Comparison of ENCODE assay signal across 8 mouse cellular contexts in the genomic region with DNA sequence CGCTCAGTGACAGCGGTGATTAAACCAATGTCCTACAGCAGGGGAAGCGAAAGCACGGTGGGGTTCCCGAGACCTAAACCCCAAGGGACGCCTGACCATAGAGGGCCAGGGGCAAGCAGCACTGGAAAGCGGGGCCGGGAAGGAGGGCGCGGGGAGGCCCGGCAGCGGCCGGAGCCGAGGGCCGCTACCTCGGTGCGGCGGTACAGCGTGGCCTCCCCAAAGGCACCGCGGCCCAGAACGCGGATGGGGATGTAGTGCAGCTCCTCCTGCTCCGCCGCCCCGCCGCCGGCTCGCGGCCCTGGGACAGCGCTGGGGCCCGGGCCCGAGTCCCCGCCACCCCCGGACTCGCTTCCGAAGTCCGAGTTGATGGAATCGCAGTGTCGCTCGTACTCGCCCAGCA. TPM values are rescaled to one million over a fixed set of nuclear protein-coding genes. Genes with fewer than 3 reads are reported as not detected.
DNase-seq lines count a peak whose midpoint lies in the region; ATAC-seq and TF ChIP-seq lines count a peak whose summit lies in the region.

No protein-coding gene starts in this region.

- peaks cover 22% of the 10 kb centered on the region for H3K4me1 ChIP-seq in heart, embryonic 15.5 days (replicated peaks)
- peaks cover 7 to 16% of the 10 kb centered on the region in 2 experiments for H3K4me1 ChIP-seq in MEL (ENCODE audit: control insufficient read depth in 1 of 2, insufficient read depth in 2 of 2, low read length in 2 of 2)
- peaks cover 26% of the 10 kb centered on the region for H3K4me1 ChIP-seq in forebrain, embryonic 13.5 days
- H3K4me1 ChIP-seq in liver, embryonic 13.5 days (replicated peaks) = peaks cover 42% of the 10 kb centered on the region
- H3K4me1 ChIP-seq in stomach, postnatal 0 days (replicated peaks; ENCODE audit: control insufficient read depth, insufficient read depth) = 0 out of 2 replicates have a peak, but pooled peaks cover 2% of the 10 kb centered on the region

- peak overlapping the region; percentile 77 for H3K4me2 ChIP-seq in heart, embryonic 15.5 days
- peak overlapping the region; percentile 78 for H3K4me2 ChIP-seq in forebrain, embryonic 13.5 days
- H3K4me2 ChIP-seq in liver, embryonic 13.5 days = peak overlapping the region; percentile 83
- peak overlapping the region; percentile 78 for H3K4me2 ChIP-seq in stomach, postnatal 0 days (replicated peaks; ENCODE audit: low read depth)

- DNase-seq in heart, postnatal 14 days = no peak
- peak; percentile 49 for DNase-seq in MEL (ENCODE audit: low read depth, low spot score)
- DNase-seq in liver, embryonic 13.5 days = no peak
- DNase-seq in stomach, postnatal 0 days (ENCODE audit: low spot score) = no peak
- no peak for DNase-seq in adrenal gland, adult 18-20 months (ENCODE audit: low spot score in 2 of 2)
- DNase-seq in layer of hippocampus, adult 9-10 months (ENCODE audit: low spot score) = no peak

- WGBS in heart, embryonic 15.5 days = under 1% methylated on average over 42 of the region's 42 CpGs
- 0% methylated on average over 31 of the region's 42 CpGs for WGBS in forebrain, embryonic 13.5 days
- under 1% methylated on average over 42 of the region's 42 CpGs for WGBS in liver, embryonic 13.5 days (ENCODE audit: insufficient replicate concordance)
- WGBS in stomach, postnatal 0 days = 1% methylated on average over 38 of the region's 42 CpGs

- H3K9ac ChIP-seq in heart, embryonic 15.5 days = peak overlapping the region; percentile 96
- peak overlapping the region; percentile 98 for H3K9ac ChIP-seq in MEL (ENCODE audit: control insufficient read depth, low read depth, low read length, poor library complexity, severe bottlenecking)
- H3K9ac ChIP-seq in forebrain, embryonic 13.5 days = peak overlapping the region; percentile 95
- H3K9ac ChIP-seq in liver, embryonic 13.5 days = peak overlapping the region; percentile 97
- peak overlapping the region; percentile 97 for H3K9ac ChIP-seq in stomach, postnatal 0 days (ENCODE audit: low read length)

- no peaks in the 10 kb centered on the region for H3K9me3 ChIP-seq in heart, embryonic 15.5 days (replicated peaks)
- no peaks in the 10 kb centered on the region for H3K9me3 ChIP-seq in MEL (replicated peaks; ENCODE audit: insufficient read depth, low read length)
- no peaks in the 10 kb centered on the region for H3K9me3 ChIP-seq in forebrain, embryonic 13.5 days (replicated peaks)
- no peaks in the 10 kb centered on the region for H3K9me3 ChIP-seq in liver, embryonic 13.5 days (replicated peaks)
- no peaks in the 10 kb centered on the region for H3K9me3 ChIP-seq in stomach, postnatal 0 days (ENCODE audit: control insufficient read depth, low read length)

- peak overlapping the region; percentile 95 for H3K4me3 ChIP-seq in heart, embryonic 15.5 days
- peak overlapping the region; percentile 92 to 99 for H3K4me3 ChIP-seq in MEL (ENCODE audit: control insufficient read depth in 1 of 2, insufficient read depth in 1 of 2, low read depth in 2 of 2, low read length in 2 of 2)
- peak overlapping the region; percentile 94 for H3K4me3 ChIP-seq in forebrain, embryonic 13.5 days
- peak overlapping the region; percentile 98 for H3K4me3 ChIP-seq in liver, embryonic 13.5 days (replicated peaks)
- H3K4me3 ChIP-seq in stomach, postnatal 0 days (ENCODE audit: low read depth, low read length) = peak overlapping the region; percentile 95

- peaks cover 16% of the 10 kb centered on the region for H3K36me3 ChIP-seq in heart, embryonic 15.5 days
- peaks cover 5 to 25% of the 10 kb centered on the region in 2 experiments; a peak in 3 of 4 replicates for H3K36me3 ChIP-seq in MEL (ENCODE audit: control insufficient read depth in 1 of 2, insufficient read depth in 2 of 2, low read length in 2 of 2)
- peaks cover 37% of the 10 kb centered on the region for H3K36me3 ChIP-seq in forebrain, embryonic 13.5 days (ENCODE audit: poor library complexity, severe bottlenecking)
- peaks cover 30% of the 10 kb centered on the region for H3K36me3 ChIP-seq in liver, embryonic 13.5 days
- peaks cover 5% of the 10 kb centered on the region; the same call in 1 of the 2 replicates for H3K36me3 ChIP-seq in stomach, postnatal 0 days (ENCODE audit: control insufficient read depth, insufficient read depth, low read length)

- TF ChIP-seq CTCF in MEL (IDR thresholded peaks at IDR 0.05 in 2 of 3, conservative IDR thresholded peaks at IDR 0.05 in 1 of 3; ENCODE audit: control insufficient read depth in 1 of 3, insufficient read depth in 1 of 3, low read depth in 2 of 3, low read length in 3 of 3, poor library complexity in 1 of 3, severe bottlenecking in 1 of 3) = no peak
- TF ChIP-seq CTCF in stomach, postnatal 0 days (IDR thresholded peaks at IDR 0.05; ENCODE audit: low read depth) = no peak

- no peak for TF ChIP-seq RAD21 in MEL (IDR thresholded peaks at IDR 0.05; ENCODE audit: low read depth, low read length)

- intact Hi-C loops in heart, postnatal 14 days (cut with DNase I) = no loop called here

- peak overlapping the region; percentile 91 for H3K27ac ChIP-seq in heart, embryonic 15.5 days
- peak overlapping the region; percentile 75 for H3K27ac ChIP-seq in MEL (ENCODE audit: control insufficient read depth, low read depth, low read length)
- peak overlapping the region; percentile 78 for H3K27ac ChIP-seq in forebrain, embryonic 13.5 days
- peak overlapping the region; percentile 94 for H3K27ac ChIP-seq in liver, embryonic 13.5 days
- H3K27ac ChIP-seq in stomach, postnatal 0 days (replicated peaks) = peak overlapping the region; percentile 96

- peak; percentile 66 for ATAC-seq in heart, embryonic 15.5 days (replicated peaks; ENCODE audit: insufficient number of reproducible peaks, insufficient read depth, low FRiP score, low read depth)
- peak; percentile 79 for ATAC-seq in forebrain, embryonic 13.5 days
- peak; percentile 77 for ATAC-seq in liver, embryonic 13.5 days (ENCODE audit: low read depth)
- peak; percentile 60 for ATAC-seq in stomach, postnatal 0 days (ENCODE audit: low FRiP score, low TSS enrichment)

- peaks cover 9% of the 10 kb centered on the region for H3K79me2 ChIP-seq in MEL (ENCODE audit: control insufficient read depth, insufficient read depth, low read length, poor library complexity)

- no peak for TF ChIP-seq POLR2A in MEL (IDR thresholded peaks at IDR 0.05; ENCODE audit: control insufficient read depth in 1 of 2, insufficient read depth in 1 of 2, low read depth in 1 of 2, low read length in 2 of 2, poor library complexity in 1 of 2)

- no peak for TF ChIP-seq EP300 in MEL (IDR thresholded peaks at IDR 0.05; ENCODE audit: low read depth in 1 of 2, low read length in 2 of 2)
- TF ChIP-seq EP300 in stomach, postnatal 0 days (optimal IDR thresholded peaks at IDR 0.05) = no peak

- no peaks in the 10 kb centered on the region for H3K27me3 ChIP-seq in heart, embryonic 15.5 days
- H3K27me3 ChIP-seq in MEL (ENCODE audit: control insufficient read depth in 1 of 2, insufficient read depth in 2 of 2, low read length in 2 of 2) = no peaks in the 10 kb centered on the region
- no peaks in the 10 kb centered on the region for H3K27me3 ChIP-seq in forebrain, embryonic 13.5 days
- no peaks in the 10 kb centered on the region for H3K27me3 ChIP-seq in liver, embryonic 13.5 days
- no peaks in the 10 kb centered on the region for H3K27me3 ChIP-seq in stomach, postnatal 0 days (ENCODE audit: control insufficient read depth, insufficient read depth, low read length)

RNA-seq across cellular contexts. Expression of a gene that starts 0.3 kb away (rescaled TPM):
- 16.4 and 21.3 TPM in 2 replicates for polyA plus RNA-seq in heart, embryonic 15.5 days (2015; fragmentation: Nextera tagmentation; extraction: Ambion mirVana)
- total RNA-seq in heart, postnatal 14 days (2021) = 10 to 100 TPM; 75.6 to 75.8 TPM
- 19.0 and 23.4 TPM in 2 replicates for total RNA-seq in MEL (2012; rRNA removed)
- polyA plus RNA-seq in MEL (2012; ENCODE audit: insufficient read depth in 1 of 2, insufficient read length in 2 of 2, low read depth in 1 of 2, low replicate concordance in 2 of 2, missing spikeins in 1 of 2) = 10 to 100 TPM in 1 of 2 experiments, not detected in 1; 32.2 TPM
- 13.4 and 15.6 TPM in 2 replicates for polyA plus RNA-seq in forebrain, embryonic 13.5 days (2015; fragmentation: Nextera tagmentation; extraction: Ambion mirVana)
- polyA plus RNA-seq in liver, embryonic 13.5 days (2015; fragmentation: Nextera tagmentation; extraction: Ambion mirVana) = 5.0 and 6.1 TPM in 2 replicates
- polyA plus RNA-seq in stomach, postnatal 0 days (2015; fragmentation: Nextera tagmentation; extraction: Ambion mirVana) = 7.2 and 8.1 TPM in 2 replicates
- total RNA-seq in adrenal gland, adult 18-20 months (2021) = 10 to 100 TPM; 90.7 to 95.5 TPM

RNA-seq across cellular contexts. Expression of a gene that starts 35.8 kb away (rescaled TPM):
- 240 and 248 TPM in 2 replicates for polyA plus RNA-seq in heart, embryonic 15.5 days (2015; fragmentation: Nextera tagmentation; extraction: Ambion mirVana)
- 100 to 1,000 TPM; 150 to 157 TPM for total RNA-seq in heart, postnatal 14 days (2021)
- 60.2 and 61.6 TPM in 2 replicates for total RNA-seq in MEL (2012; rRNA removed)
- 100 to 1,000 TPM in 1 of 2 experiments, 10 to 100 TPM in 1; 45.7 to 229 TPM for polyA plus RNA-seq in MEL (2012; ENCODE audit: insufficient read depth in 1 of 2, insufficient read length in 2 of 2, low read depth in 1 of 2, low replicate concordance in 2 of 2, missing spikeins in 1 of 2)
- 173 and 187 TPM in 2 replicates for polyA plus RNA-seq in forebrain, embryonic 13.5 days (2015; fragmentation: Nextera tagmentation; extraction: Ambion mirVana)
- 175 and 191 TPM in 2 replicates for polyA plus RNA-seq in liver, embryonic 13.5 days (2015; fragmentation: Nextera tagmentation; extraction: Ambion mirVana)
- 351 and 370 TPM in 2 replicates for polyA plus RNA-seq in stomach, postnatal 0 days (2015; fragmentation: Nextera tagmentation; extraction: Ambion mirVana)
- total RNA-seq in adrenal gland, adult 18-20 months (2021) = 100 to 1,000 TPM; 234 to 328 TPM

RNA-seq across cellular contexts. Expression of a gene that starts 50.4 kb away (rescaled TPM):
- polyA plus RNA-seq in heart, embryonic 15.5 days (2015; fragmentation: Nextera tagmentation; extraction: Ambion mirVana) = 1.3 and 1.5 TPM in 2 replicates
- 1 to 10 TPM; 1.5 to 2.2 TPM for total RNA-seq in heart, postnatal 14 days (2021)
- total RNA-seq in MEL (2012; rRNA removed) = 0.03 and 0.04 TPM in 2 replicates
- under 1 TPM in 1 of 2 experiments, not detected in 1; 0.39 TPM for polyA plus RNA-seq in MEL (2012; ENCODE audit: insufficient read depth in 1 of 2, insufficient read length in 2 of 2, low read depth in 1 of 2, low replicate concordance in 2 of 2, missing spikeins in 1 of 2)
- 1.0 and 1.4 TPM in 2 replicates for polyA plus RNA-seq in forebrain, embryonic 13.5 days (2015; fragmentation: Nextera tagmentation; extraction: Ambion mirVana)
- polyA plus RNA-seq in liver, embryonic 13.5 days (2015; fragmentation: Nextera tagmentation; extraction: Ambion mirVana) = 0.12 and 0.14 TPM in 2 replicates
- polyA plus RNA-seq in stomach, postnatal 0 days (2015; fragmentation: Nextera tagmentation; extraction: Ambion mirVana) = 0.76 and 0.93 TPM in 2 replicates
- 1 to 10 TPM; 1.8 to 2.1 TPM for total RNA-seq in adrenal gland, adult 18-20 months (2021)

RNA-seq across cellular contexts. Expression of a gene that starts 50.6 kb away (rescaled TPM):
- polyA plus RNA-seq in heart, embryonic 15.5 days (2015; fragmentation: Nextera tagmentation; extraction: Ambion mirVana) = 57.5 and 71.7 TPM in 2 replicates
- 10 to 100 TPM; 19.2 to 20.3 TPM for total RNA-seq in heart, postnatal 14 days (2021)
- 51.2 and 54.5 TPM in 2 replicates for total RNA-seq in MEL (2012; rRNA removed)
- polyA plus RNA-seq in MEL (2012; ENCODE audit: insufficient read depth in 1 of 2, insufficient read length in 2 of 2, low read depth in 1 of 2, low replicate concordance in 2 of 2, missing spikeins in 1 of 2) = 10 to 100 TPM in 1 of 2 experiments, not detected in 1; 47.4 TPM
- 69.2 and 75.7 TPM in 2 replicates for polyA plus RNA-seq in forebrain, embryonic 13.5 days (2015; fragmentation: Nextera tagmentation; extraction: Ambion mirVana)
- polyA plus RNA-seq in liver, embryonic 13.5 days (2015; fragmentation: Nextera tagmentation; extraction: Ambion mirVana) = 66.3 and 71.4 TPM in 2 replicates
- 33.6 and 35.9 TPM in 2 replicates for polyA plus RNA-seq in stomach, postnatal 0 days (2015; fragmentation: Nextera tagmentation; extraction: Ambion mirVana)
- total RNA-seq in adrenal gland, adult 18-20 months (2021) = 10 to 100 TPM; 30.1 to 37.4 TPM
